Mouse (Mus musculus) embryonic facial prominence, embryonic 13.5 days (tissue): ENCODE results near the gene Atl1. TPM values are rescaled to one million over a fixed set of nuclear protein-coding genes. Genes with fewer than 3 reads are reported as not detected.
A peak's percentile ranks its signal among the peaks of the same experiment; 100 is the strongest.

Source experiments
- ATAC-seq: fragments of 200-750 bp; cut with Nextera tagmentation; 2 replicates; pipeline ENCODE4 v1.8.0; 2017; ENCODE audit warnings: low read depth; ENCODE audit not compliant: insufficient number of reproducible peaks, insufficient read depth, low FRiP score, low TSS enrichment
- H3K27ac ChIP-seq: fragments of 300-500 bp; sonication (generic); 2 replicates; pipeline ENCODE4 v1.5.1; 2015; ENCODE audit warnings: moderate library complexity, mild to moderate bottlenecking, inconsistent platforms
- H3K27me3 ChIP-seq: fragments of 300-500 bp; sonication (generic); 2 replicates; pipeline ENCODE4 v1.6.1; 2015; ENCODE audit warnings: mild to moderate bottlenecking, inconsistent platforms
- H3K36me3 ChIP-seq: fragments of 300-500 bp; sonication (generic); 2 replicates; pipeline ENCODE4 v1.6.1; 2015; ENCODE audit warnings: mild to moderate bottlenecking, inconsistent platforms
- H3K4me1 ChIP-seq: fragments of 300-500 bp; sonication (generic); 2 replicates; pipeline ENCODE4 v1.6.1; 2015; ENCODE audit warnings: inconsistent platforms
- H3K4me2 ChIP-seq: fragments of 300-500 bp; sonication (generic); 2 replicates; pipeline ENCODE4 v1.6.1; 2015; ENCODE audit warnings: moderate library complexity, mild to moderate bottlenecking, inconsistent platforms
- H3K4me3 ChIP-seq: fragments of 300-500 bp; sonication (generic); 2 replicates; pipeline ENCODE4 v1.5.1; 2015; ENCODE audit warnings: mild to moderate bottlenecking, inconsistent platforms
- H3K9ac ChIP-seq: fragments of 300-500 bp; sonication (generic); 2 replicates; pipeline ENCODE4 v1.6.1; 2015; ENCODE audit warnings: mild to moderate bottlenecking, inconsistent platforms
- H3K9me3 ChIP-seq: fragments of 300-500 bp; sonication (generic); 2 replicates; pipeline ENCODE4 v1.6.1; 2016; ENCODE audit warnings: inconsistent platforms
- WGBS: fragments of 180-500 bp; shearing (Covaris S2); methylation state at CpG from one replicate; pipeline ENCODE4 v1.1.7; 2015; ENCODE audit warnings: mixed read lengths; 5-methylcytosine and 5-hydroxymethylcytosine counted together
- polyA plus RNA-seq: library from polyadenylated mRNA; unstranded; fragments of >200 nt; fragmentation: Nextera tagmentation; extraction: Ambion mirVana; gene quantifications from 2 replicates; pipeline ENCODE4 v1.2.1, GENCODE M21; 2015

The Atl1 gene
- polyA plus RNA-seq, 1 experiment from 2014 or later: 5.5 TPM

GRCm38 (mm10) chr12:69885170-69885923 lies 7.1 kb upstream of the Atl1 start:
- peaks cover 44% of the 10 kb centered on the region for H3K4me1 ChIP-seq
- no peaks in the 10 kb centered on the region for H3K9me3 ChIP-seq
- peaks cover 12% of the 10 kb centered on the region; the same call in 1 of the 2 replicates for H3K36me3 ChIP-seq
- no peak overlapping the region for H3K27ac ChIP-seq
- H3K4me2 ChIP-seq: no peak overlapping the region
- WGBS: 87% methylated on average over 5 of the region's 5 CpGs
- no peak overlapping the region for H3K9ac ChIP-seq
- H3K27me3 ChIP-seq: no peaks in the 10 kb centered on the region
- no peak for ATAC-seq
- no peak overlapping the region for H3K4me3 ChIP-seq

- Histone ChIP-seq H3K4me1 (peaks cover 36% of the 10 kb centered on the region), H3K9me3 (no peaks in the 10 kb centered on the region), H3K27ac (no peak overlapping the region), H3K27me3 (no peaks in the 10 kb centered on the region), H3K4me2 (no peak overlapping the region), H3K36me3 (peaks cover 12% of the 10 kb centered on the region; the same call in 1 of the 2 replicates), H3K9ac (no peak overlapping the region), H3K4me3 (no peak overlapping the region)
- WGBS: 64% methylated on average over 6 of the region's 6 CpGs
- ATAC-seq: no peak
These were observed 4.6 kb upstream of the Atl1 start for GRCm38 (mm10) chr12:69887776-69888175.

- peaks cover 12% of the 10 kb centered on the region; the same call in 1 of the 2 replicates for H3K36me3 ChIP-seq
- no peak for ATAC-seq
- peaks cover 36% of the 10 kb centered on the region for H3K4me1 ChIP-seq
- H3K27ac ChIP-seq: no peak overlapping the region
- no peaks in the 10 kb centered on the region for H3K27me3 ChIP-seq
- no peaks in the 10 kb centered on the region for H3K9me3 ChIP-seq
- H3K4me2 ChIP-seq: no peak overlapping the region
- no peak overlapping the region for H3K4me3 ChIP-seq
- 29% methylated on average over 1 of the region's 1 CpGs for WGBS
- no peak overlapping the region for H3K9ac ChIP-seq
These were observed 4.1 kb upstream of the Atl1 start for GRCm38 (mm10) chr12:69888345-69888744.

GRCm38 (mm10) chr12:69890051-69890450 lies 2.4 kb upstream of the Atl1 start:
- Histone ChIP-seq H3K4me1 (peaks cover 43% of the 10 kb centered on the region), H3K27ac (peak overlapping the region; percentile 23; the same call in 1 of the 2 replicates), H3K4me3 (peak overlapping the region; percentile 74), H3K4me2 (peak overlapping the region; percentile 72), H3K36me3 (peaks cover 12% of the 10 kb centered on the region; the same call in 1 of the 2 replicates), H3K9me3 (no peaks in the 10 kb centered on the region), H3K9ac (peak overlapping the region; percentile 57), H3K27me3 (no peaks in the 10 kb centered on the region)
- 47% methylated on average over 6 of the region's 6 CpGs for WGBS
- no peak for ATAC-seq

- peaks cover 12% of the 10 kb centered on the region; the same call in 1 of the 2 replicates for H3K36me3 ChIP-seq
- H3K4me1 ChIP-seq: peaks cover 43% of the 10 kb centered on the region
- no peaks in the 10 kb centered on the region for H3K27me3 ChIP-seq
- 22% methylated on average over 5 of the region's 5 CpGs for WGBS
- peak overlapping the region; percentile 57 for H3K9ac ChIP-seq
- no peak for ATAC-seq
- H3K27ac ChIP-seq: peak overlapping the region; percentile 23; the same call in 1 of the 2 replicates
- peak overlapping the region; percentile 72 for H3K4me2 ChIP-seq
- no peaks in the 10 kb centered on the region for H3K9me3 ChIP-seq
- peak overlapping the region; percentile 74 for H3K4me3 ChIP-seq
These were observed 1.9 kb upstream of the Atl1 start for GRCm38 (mm10) chr12:69890476-69890875.

GRCm38 (mm10) chr12:69891721-69892120 lies 693 bp upstream of the Atl1 start:
- no peak for ATAC-seq
- 32% methylated on average over 3 of the region's 3 CpGs for WGBS
- Histone ChIP-seq H3K4me3 (peak overlapping the region; percentile 74), H3K4me1 (peaks cover 43% of the 10 kb centered on the region), H3K27me3 (no peaks in the 10 kb centered on the region), H3K27ac (peak overlapping the region; percentile 95), H3K36me3 (peaks cover 5% of the 10 kb centered on the region; the same call in 1 of the 2 replicates), H3K9ac (peak overlapping the region; percentile 98), H3K4me2 (peak overlapping the region; percentile 72), H3K9me3 (no peaks in the 10 kb centered on the region)

- no peaks in the 10 kb centered on the region for H3K9me3 ChIP-seq
- H3K4me3 ChIP-seq: no peak overlapping the region
- H3K9ac ChIP-seq: no peak overlapping the region
- H3K27me3 ChIP-seq: no peaks in the 10 kb centered on the region
- WGBS: 53% methylated on average over 6 of the region's 6 CpGs
- H3K4me1 ChIP-seq: peaks cover 30% of the 10 kb centered on the region
- H3K27ac ChIP-seq: no peak overlapping the region
- H3K4me2 ChIP-seq: no peak overlapping the region
- no peaks in the 10 kb centered on the region for H3K36me3 ChIP-seq
- no peak for ATAC-seq
These were observed 1.5 kb downstream of the Atl1 start for GRCm38 (mm10) chr12:69893927-69894326.

- no peak overlapping the region for H3K9ac ChIP-seq
- no peak for ATAC-seq
- no peak overlapping the region for H3K27ac ChIP-seq
- H3K36me3 ChIP-seq: no peaks in the 10 kb centered on the region
- no peaks in the 10 kb centered on the region for H3K9me3 ChIP-seq
- WGBS: 50% methylated on average over 2 of the region's 2 CpGs
- H3K4me2 ChIP-seq: no peak overlapping the region
- peaks cover 23% of the 10 kb centered on the region for H3K4me1 ChIP-seq
- no peaks in the 10 kb centered on the region for H3K27me3 ChIP-seq
- no peak overlapping the region for H3K4me3 ChIP-seq
These were observed 2.6 kb downstream of the Atl1 start for GRCm38 (mm10) chr12:69895046-69895445.

GRCm38 (mm10) chr12:69898119-69898518 lies 5.7 kb downstream of the Atl1 start:
- no peak overlapping the region for H3K4me2 ChIP-seq
- H3K27me3 ChIP-seq: no peaks in the 10 kb centered on the region
- H3K4me3 ChIP-seq: no peak overlapping the region
- no peaks in the 10 kb centered on the region for H3K9me3 ChIP-seq
- WGBS: 82% methylated on average over 4 of the region's 4 CpGs
- no peaks in the 10 kb centered on the region for H3K36me3 ChIP-seq
- no peak for ATAC-seq
- peaks cover 8% of the 10 kb centered on the region; the same call in 1 of the 2 replicates for H3K4me1 ChIP-seq
- H3K9ac ChIP-seq: no peak overlapping the region
- no peak overlapping the region for H3K27ac ChIP-seq

- Histone ChIP-seq H3K9me3 (no peaks in the 10 kb centered on the region), H3K4me3 (no peak overlapping the region), H3K4me1 (peaks cover 14% of the 10 kb centered on the region), H3K9ac (no peak overlapping the region), H3K4me2 (no peak overlapping the region), H3K27me3 (peaks cover 3% of the 10 kb centered on the region; the same call in 1 of the 2 replicates), H3K36me3 (no peaks in the 10 kb centered on the region), H3K27ac (no peak overlapping the region)
- 77% methylated on average over 2 of the region's 2 CpGs for WGBS
- ATAC-seq: no peak
These were observed 12.6 kb downstream of the Atl1 start for GRCm38 (mm10) chr12:69904991-69905390.

GRCm38 (mm10) chr12:69907667-69908510 lies 15.5 kb downstream of the Atl1 start:
- peak overlapping the region; percentile 44 for H3K9ac ChIP-seq
- peak overlapping the region; percentile 65 for H3K4me2 ChIP-seq
- H3K27me3 ChIP-seq: peaks cover 3% of the 10 kb centered on the region; the same call in 1 of the 2 replicates
- H3K9me3 ChIP-seq: no peaks in the 10 kb centered on the region
- H3K27ac ChIP-seq: peak overlapping the region; percentile 28; the same call in 1 of the 2 replicates
- peak overlapping the region; percentile 40 for H3K4me3 ChIP-seq
- H3K4me1 ChIP-seq: peaks cover 14% of the 10 kb centered on the region
- 4% methylated on average over 30 of the region's 30 CpGs for WGBS
- H3K36me3 ChIP-seq: no peaks in the 10 kb centered on the region
- peak; percentile 52; the same call in 1 of the 2 replicates for ATAC-seq
